Mouse (Mus musculus) WW6 (cell line): ENCODE measurements around the gene Rbm18.
A peak's percentile ranks its signal among the peaks of the same experiment; 100 is the strongest.
"Not testable (repeated sequence)": the region's sequence is repeated elsewhere in the genome, so short reads cannot be mapped to it uniquely, and the experiment has no call there.

Experiments
- DNase-seq: peaks from one replicate; pipeline ENCODE4 v3.0.0-alpha.2; 2013; ENCODE audit warnings: low read depth, low spot score

Gene Rbm18

DNA sequence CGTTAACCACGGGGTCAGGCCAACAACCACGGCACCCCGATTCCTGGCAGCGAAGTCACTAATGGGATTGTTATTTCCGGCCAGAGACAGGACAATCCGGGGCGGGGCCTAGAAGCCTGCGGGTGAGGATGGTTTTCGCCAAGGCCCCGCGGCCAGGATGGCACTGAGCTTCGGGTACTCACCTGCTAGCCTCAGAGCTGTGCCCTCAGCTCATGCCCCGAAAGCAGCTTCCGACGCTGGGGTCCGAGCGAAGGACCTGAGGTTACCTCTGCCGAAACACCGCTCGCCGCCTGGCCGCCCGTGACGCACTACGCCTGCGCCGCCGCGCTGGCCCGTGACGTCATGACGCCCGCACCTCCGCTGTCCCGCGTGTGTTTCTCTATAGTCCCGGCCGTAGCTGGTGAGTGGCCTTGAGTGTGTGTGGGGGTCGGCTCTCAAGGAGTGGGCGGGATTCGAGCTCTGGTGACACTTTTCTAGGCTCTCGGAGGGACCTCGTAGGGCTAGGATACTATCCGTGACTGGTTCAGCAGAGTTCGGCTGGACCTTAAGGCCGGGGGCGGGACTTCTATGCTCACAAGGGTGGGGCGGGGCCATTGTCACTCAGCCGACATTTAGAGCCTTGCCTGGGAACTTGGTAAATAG, at the start of gene Rbm18, which contains the start of gene Mrrf:
Gene Rbm18 (minus strand): TSS at position 474 of the 642 bp plus-strand sequence.
Gene Mrrf (plus strand): TSS at position 90 of the 642 bp plus-strand sequence.
- peak; percentile 66 for DNase-seq

GRCm38 (mm10) chr2:36184876-36185275, 48.3 kb upstream of the Rbm18 start:
- DNase-seq: no peak

DNA sequence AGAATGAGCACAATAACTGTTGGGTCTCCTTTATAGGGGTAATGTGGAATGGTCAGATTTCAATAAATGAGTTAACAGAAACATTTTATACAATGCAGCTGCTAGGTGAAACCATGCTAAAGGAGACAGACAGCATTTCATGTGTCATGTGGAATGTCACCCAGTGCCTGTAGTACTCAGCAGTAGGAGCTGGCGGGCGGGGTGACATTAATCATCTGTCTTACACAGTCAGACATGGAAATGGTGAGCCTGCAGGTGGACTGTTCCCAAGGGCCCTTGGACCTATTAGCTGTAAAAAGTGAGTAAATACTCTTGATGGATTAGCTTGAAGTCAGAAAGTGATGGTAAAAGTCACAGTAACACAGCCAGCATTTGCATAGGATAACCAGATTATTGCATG, 47.6 kb upstream of the Rbm18 start:
- DNase-seq: no peak

DNA sequence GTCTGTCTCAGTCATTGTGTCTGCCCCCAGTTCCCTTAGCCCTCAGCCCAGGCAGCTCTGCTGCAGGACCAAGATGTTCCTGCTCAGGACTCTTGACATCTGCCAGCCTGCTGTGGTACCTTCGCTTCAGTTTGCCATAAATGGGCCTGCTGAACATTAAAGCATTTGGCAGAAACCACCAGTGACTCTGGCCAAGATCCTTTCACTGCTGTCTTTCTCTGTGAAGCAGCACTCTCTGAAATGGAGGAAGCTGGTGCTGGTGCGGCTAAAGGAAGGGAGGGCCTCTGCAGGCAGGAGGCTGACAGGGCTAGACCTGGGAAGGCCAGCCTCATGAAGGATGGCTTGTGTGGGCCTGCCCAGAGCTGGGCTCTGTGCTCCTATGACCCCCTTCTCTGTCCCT, 46.7 kb upstream of the Rbm18 start:
- no peak for DNase-seq

DNA sequence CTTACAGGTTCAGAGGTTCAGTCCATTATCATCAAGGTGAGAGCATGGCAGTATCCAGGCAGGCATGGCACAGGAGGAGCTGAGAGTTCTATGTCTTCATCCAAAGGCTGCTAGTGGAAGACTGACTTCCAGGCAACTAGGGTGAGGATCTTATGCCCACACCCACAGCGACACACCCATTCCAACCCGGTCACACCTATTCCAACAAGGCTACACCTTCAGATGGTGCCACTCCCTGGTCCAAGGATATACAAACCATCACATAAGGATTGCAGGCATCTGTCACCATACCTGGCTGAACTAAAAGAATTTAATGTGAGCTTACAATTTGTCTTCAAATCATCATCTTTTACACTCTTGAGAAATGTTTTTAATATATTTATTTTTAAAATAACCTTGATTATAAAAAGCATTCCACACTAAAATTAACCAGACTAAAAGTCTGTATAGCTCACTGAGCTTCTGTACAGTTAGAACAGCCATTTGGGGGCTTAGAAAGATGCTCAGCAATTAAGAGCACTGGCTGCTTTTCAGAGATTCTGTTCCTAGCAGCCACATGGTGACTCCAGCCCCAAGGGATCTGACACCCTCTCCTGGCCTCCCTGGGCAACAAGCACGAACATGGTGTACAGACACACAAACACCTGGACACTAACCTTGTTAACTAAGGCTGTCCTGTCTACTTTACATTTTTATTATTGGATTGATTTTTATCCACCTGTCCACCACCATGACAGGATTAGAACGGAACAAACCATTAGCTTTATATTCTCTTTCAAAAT, 45.2 kb upstream of the Rbm18 start:
- not testable (repeated sequence) for DNase-seq

- DNase-seq: no peak
Observed at GRCm38 (mm10) chr2:36179487-36179886, 42.9 kb upstream of the Rbm18 start.

- no peak for DNase-seq
Observed at GRCm38 (mm10) chr2:36172574-36172973, 36.0 kb upstream of the Rbm18 start.

DNA sequence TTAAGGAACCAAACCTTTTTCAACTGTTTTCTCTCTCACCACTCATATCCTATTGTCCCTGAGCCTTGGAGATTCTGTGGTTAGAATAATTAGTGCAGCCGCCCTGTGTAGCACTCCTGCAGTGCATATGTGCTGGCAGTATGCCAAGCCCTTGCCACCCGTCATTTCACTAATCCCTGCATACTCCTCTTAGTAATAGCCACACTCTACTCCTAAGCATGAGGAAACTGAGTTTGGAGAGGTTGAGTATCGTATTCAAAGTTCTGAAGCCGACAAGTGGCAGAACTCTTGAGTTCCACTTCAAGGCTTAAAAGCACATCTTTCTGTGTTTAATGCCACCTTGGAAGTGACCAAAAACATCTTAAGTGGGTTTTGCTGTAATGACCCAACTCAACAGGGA, 35.6 kb upstream of the Rbm18 start:
- no peak for DNase-seq

DNA sequence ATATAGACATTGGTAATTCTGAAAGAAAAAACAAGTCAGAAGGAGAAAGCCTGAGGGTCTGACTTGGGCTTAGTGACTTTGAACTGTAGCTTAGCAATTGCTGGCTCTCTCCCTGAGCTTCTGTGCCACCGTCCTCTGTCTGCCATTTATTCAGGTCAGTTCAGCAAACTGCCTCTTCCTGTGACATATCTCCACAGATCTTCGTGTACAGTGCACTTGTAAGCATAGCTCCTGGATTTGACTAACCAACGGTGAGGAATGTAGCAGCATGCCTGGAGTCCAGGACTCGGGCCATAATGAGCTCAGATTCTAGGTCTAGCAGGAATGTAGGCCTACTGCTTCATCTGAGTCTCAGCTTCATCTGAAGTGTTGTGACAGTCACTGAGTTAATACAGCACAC, 32.6 kb upstream of the Rbm18 start:
- no peak for DNase-seq

DNA sequence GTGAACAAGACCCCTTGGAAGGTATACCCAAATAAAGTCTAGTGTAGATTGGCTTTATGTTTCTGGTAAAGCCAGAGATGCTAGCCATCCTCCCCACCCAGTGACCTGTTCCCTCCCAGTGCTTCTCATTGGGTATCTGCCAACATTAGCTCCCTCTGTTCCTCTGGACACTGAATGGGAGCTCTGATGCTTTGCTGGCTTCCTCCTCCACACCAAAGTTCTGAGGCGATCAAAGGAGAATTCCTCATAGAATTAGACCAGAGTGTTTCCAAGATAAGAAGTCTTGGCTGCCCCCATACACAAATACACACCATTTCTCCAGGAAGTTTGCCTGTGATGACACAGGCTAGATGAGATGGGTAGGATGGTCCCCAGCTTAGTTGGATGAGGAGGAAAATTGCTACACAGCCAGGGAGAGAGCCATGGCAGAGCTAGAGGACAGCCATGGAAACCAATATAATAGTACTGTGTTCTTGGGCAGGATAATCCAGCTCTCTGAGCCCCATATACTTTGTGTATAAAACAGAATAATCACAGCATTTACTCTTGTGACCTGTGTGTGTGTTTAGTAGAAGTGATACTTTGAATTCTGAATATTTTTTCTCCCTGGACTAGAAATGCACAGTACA, 31.5 kb upstream of the Rbm18 start:
- no peak for DNase-seq

GRCm38 (mm10) chr2:36159336-36159735, 22.8 kb upstream of the Rbm18 start:
- DNase-seq: no peak

- DNase-seq: no peak
Observed at GRCm38 (mm10) chr2:36157461-36157860, 20.9 kb upstream of the Rbm18 start.

DNA sequence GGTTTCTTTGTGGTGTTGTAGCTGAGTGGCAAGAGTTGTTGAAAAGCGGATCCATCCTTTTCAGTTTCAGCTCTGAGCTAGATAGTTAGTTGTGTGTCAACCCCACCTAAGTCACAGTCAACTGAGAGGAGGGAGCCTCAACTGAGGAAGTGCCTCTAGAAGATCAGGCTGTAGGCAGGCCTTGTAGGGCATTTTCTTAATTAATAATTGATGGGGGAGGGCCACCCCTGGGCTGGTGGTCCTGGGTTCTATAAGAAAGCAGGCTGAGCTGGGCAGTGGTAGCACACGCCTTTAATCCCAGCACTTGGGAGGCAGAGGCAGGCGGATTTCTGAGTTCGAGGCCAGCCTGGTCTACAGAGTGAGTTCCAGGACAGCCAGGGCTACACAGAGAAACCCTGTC, 15.8 kb upstream of the Rbm18 start:
- DNase-seq: not testable (repeated sequence)

- DNase-seq: no peak
Observed at GRCm38 (mm10) chr2:36148876-36149365, 12.3 kb upstream of the Rbm18 start.

GRCm38 (mm10) chr2:36139096-36139495, 2.5 kb upstream of the Rbm18 start:
- DNase-seq: no peak

- DNase-seq: no peak
Observed at GRCm38 (mm10) chr2:36135887-36136286, 686 bp downstream of the Rbm18 start.

DNA sequence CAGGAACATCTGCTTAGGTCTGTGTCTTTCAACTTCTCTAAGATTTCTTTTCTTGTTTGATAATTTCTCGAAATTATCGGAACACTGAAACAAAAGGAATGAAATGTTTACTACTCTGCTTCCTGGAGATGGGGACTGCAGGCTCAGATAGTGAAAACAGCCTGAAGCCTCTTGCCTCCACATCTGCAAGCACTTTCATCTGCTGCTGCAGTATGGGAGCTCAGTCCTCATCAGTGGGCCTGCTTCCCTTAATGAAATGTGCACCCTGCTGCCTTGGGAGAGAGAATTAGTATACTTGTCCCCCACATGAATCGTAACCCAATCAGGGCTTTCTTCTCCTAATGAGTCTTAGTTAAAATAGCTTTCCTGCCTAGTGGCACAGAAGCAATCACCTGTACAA, 7.5 kb downstream of the Rbm18 start:
- DNase-seq: no peak

- no peak for DNase-seq
Observed at GRCm38 (mm10) chr2:36127973-36128372, 8.6 kb downstream of the Rbm18 start.

DNA sequence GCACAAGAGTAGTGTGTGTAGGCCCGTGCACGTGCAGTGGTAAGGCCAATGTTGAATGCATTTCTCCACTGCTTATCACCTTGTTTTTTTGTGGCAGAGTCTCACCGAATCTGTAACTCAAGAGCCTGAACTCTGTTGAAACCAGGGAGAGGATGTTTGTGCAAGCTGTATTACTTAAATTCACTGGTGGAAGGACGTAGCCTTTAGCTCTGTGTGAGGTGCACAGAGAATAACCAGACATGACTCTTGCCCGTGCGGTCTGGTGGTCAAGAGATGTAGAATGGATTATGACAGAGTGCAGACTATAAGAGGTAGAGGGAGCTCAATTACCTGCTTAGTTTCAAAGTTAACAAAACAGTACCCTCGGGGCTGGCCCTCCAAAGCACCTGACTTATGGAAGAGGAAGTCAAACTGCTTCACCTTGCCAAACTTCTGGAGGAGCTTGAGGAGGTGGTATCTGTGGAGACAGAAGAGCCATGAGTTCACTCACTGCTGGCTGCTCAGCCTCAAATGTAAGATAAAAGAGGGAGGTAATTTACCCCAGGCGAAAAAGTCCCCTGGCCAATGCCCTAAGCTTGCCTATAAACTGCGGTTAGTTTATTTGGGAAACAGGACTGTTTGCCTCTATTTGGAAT, 9.7 kb downstream of the Rbm18 start:
- DNase-seq: no peak

- DNase-seq: no peak
Observed at GRCm38 (mm10) chr2:36112632-36113031, 23.9 kb downstream of the Rbm18 start.

DNA sequence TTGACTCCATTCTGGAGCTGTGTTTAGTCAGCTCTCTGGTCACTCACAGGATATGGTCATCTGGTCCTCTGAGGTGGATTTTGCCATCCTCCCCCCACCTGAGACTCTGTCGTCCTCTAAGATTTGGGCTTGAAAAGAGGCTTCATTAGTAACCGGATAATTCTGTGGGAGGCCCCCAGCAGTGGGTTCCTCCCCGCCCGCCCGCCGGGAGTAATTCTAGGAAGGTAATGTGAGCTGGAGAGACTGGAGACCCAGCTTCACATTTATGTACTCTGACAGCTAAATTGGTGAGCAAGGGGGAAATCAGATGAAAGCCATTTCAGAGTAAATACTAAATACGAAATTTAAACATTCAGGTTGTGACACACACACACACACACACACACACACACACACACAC, 28.0 kb downstream of the Rbm18 start:
- no peak for DNase-seq
